Mouse (Mus musculus) olfactory bulb, adult 2 months (tissue): ENCODE measurements around the gene Htatip2.

Source experiments
- CTCF ChIP-seq: fragments of 200-500 bp; IDR thresholded peaks from 2 replicates; pipeline ENCODE4 v1.5.1; 2012; ENCODE audit warnings: low read depth, mild to moderate bottlenecking, low read length, moderate library complexity; ENCODE audit not compliant: insufficient read depth
- POLR2A ChIP-seq: fragments of 200-500 bp; IDR thresholded peaks from 2 replicates; pipeline ENCODE4 v1.6.1; 2012; ENCODE audit warnings: mild to moderate bottlenecking, low read depth, low read length, moderate library complexity; ENCODE audit not compliant: insufficient read depth

DNA sequence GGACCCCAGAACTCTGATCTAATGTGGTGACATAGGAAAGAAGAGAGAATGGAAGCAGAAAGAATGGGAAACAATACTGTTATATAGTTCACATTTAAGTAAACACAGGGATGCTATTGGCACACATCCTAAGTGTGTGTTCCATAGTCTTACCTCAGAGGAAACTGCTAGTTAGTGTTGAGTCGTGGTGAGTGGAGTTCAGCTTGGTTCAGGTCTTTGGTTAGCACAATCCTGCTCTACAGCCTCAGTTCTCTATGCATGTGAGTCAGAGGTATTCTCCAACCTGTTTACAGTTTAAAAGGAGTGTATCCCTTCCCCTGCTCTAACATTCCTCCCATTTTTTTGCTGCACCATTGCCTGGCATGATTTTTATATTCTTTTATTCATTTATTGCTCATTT lies 38.3 kb downstream of the Htatip2 start:
- TF ChIP-seq CTCF (no peak), POLR2A (no peak)
